Mouse (Mus musculus) stomach, embryonic 14.5 days (tissue): ENCODE data around the gene Zc3h12d. TPM values are rescaled to one million over a fixed set of nuclear protein-coding genes. Genes with fewer than 3 reads are reported as not detected.
"Not testable (repeated sequence)": the region's sequence is repeated elsewhere in the genome, so short reads cannot be mapped to it uniquely, and the experiment has no call there.

Experiments used
- ATAC-seq: fragments of 200-750 bp; cut with Nextera tagmentation; 2 replicates; pipeline ENCODE4 v1.8.0; 2017; ENCODE audit warnings: low read depth, moderate TSS enrichment; ENCODE audit not compliant: insufficient number of reproducible peaks, insufficient read depth, low FRiP score
- H3K27ac ChIP-seq: fragments of 300-500 bp; sonication (generic); 2 replicates; pipeline ENCODE4 v1.5.1; 2014; ENCODE audit warnings: mild to moderate bottlenecking, low read length, moderate library complexity, mixed read lengths
- H3K27me3 ChIP-seq: fragments of 300-500 bp; sonication (generic); 2 replicates; pipeline ENCODE4 v1.6.1; 2014; ENCODE audit warnings: low read length, control low read depth, mixed read lengths; ENCODE audit not compliant: control insufficient read depth, insufficient read depth
- H3K36me3 ChIP-seq: fragments of 300-500 bp; sonication (generic); 2 replicates; pipeline ENCODE4 v1.6.1; 2014; ENCODE audit warnings: mild to moderate bottlenecking, control low read depth, low read length, moderate library complexity, mixed read lengths; ENCODE audit not compliant: control insufficient read depth, insufficient read depth
- H3K4me1 ChIP-seq: fragments of 300-500 bp; sonication (generic); 2 replicates; pipeline ENCODE4 v1.6.1; 2014; ENCODE audit warnings: low read length, control low read depth, mixed read lengths; ENCODE audit not compliant: control insufficient read depth, insufficient read depth
- H3K4me2 ChIP-seq: fragments of 300-500 bp; sonication (generic); replicated peaks from 2 replicates; pipeline ENCODE4 v1.6.1; 2014; ENCODE audit warnings: low read depth, low read length, control low read depth
- H3K4me3 ChIP-seq: fragments of 300-500 bp; sonication (generic); 2 replicates; pipeline ENCODE4 v1.5.1; 2014; ENCODE audit warnings: low read depth, low read length, control low read depth
- H3K9ac ChIP-seq: fragments of 300-500 bp; sonication (generic); replicated peaks from 2 replicates; pipeline ENCODE4 v1.6.1; 2014; ENCODE audit warnings: low read depth, mild to moderate bottlenecking, control low read depth, low read length, moderate library complexity, mixed read lengths
- H3K9me3 ChIP-seq: fragments of 300-500 bp; sonication (generic); 2 replicates; pipeline ENCODE4 v1.6.1; 2016; ENCODE audit warnings: low read depth, low read length, control low read depth; ENCODE audit not compliant: control insufficient read depth
- WGBS: fragments of 180-500 bp; shearing (Covaris S2); extraction: QIAGEN DNeasy Blood & Tissue Kit; methylation state at CpG from one replicate; pipeline ENCODE4 v1.1.7; 2014; 5-methylcytosine and 5-hydroxymethylcytosine counted together
- polyA plus RNA-seq: library from polyadenylated mRNA; unstranded; fragments of >200 nt; fragmentation: Nextera tagmentation; extraction: Ambion mirVana; gene quantifications from 2 replicates; pipeline ENCODE4 v1.2.1, GENCODE M21; 2014

Zc3h12d gene
- polyA plus RNA-seq, 1 experiment from 2014 or later: 0.17 TPM

DNA sequence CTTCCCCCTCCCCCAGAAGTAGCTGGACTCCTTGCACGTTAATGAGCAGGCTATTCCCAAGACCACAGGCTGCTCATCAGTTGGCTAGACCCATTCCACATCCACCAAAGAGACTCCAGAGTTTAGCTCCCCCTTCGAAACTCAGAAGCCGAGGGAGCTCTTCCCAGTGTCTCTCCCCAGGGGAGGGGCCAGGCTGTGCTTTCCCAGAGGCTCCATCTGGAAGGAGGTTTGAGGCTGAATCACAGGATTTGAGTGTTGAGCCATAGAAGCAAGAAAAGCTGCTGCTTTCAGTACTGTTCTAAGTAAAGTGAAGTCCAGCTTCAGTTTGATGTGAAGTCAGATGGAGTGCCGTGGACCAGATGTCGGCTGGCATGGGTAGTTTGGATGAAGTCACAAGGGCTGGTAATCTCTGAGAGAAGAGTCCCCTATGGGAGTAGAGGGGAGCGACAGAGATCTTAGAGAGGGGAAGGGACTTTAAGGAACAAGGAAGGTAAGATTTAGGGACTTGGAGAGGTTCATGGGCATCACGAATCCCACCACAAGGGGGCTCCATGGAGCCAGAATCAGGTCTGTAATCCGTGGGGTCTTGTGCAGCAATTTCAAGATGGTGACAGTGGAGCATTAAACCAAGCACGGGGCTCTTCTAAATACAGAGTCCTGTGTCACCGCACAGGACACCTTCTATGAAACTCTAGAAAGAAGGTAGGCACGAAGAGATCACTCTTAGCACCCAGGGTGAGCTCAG lies 38.5 kb downstream of the Zc3h12d start:
- Histone ChIP-seq H3K4me3 (no peak overlapping the region), H3K4me1 (peaks cover 8% of the 10 kb centered on the region; the same call in 1 of the 2 replicates), H3K9ac (no peak overlapping the region), H3K36me3 (no peaks in the 10 kb centered on the region), H3K4me2 (no peak overlapping the region), H3K27ac (no peak overlapping the region), H3K27me3 (peaks cover 5% of the 10 kb centered on the region; the same call in 1 of the 2 replicates), H3K9me3 (no peaks in the 10 kb centered on the region)
- 65% methylated on average over 11 of the region's 11 CpGs for whole genome bisulfite sequencing
- ATAC-seq: no peak

DNA sequence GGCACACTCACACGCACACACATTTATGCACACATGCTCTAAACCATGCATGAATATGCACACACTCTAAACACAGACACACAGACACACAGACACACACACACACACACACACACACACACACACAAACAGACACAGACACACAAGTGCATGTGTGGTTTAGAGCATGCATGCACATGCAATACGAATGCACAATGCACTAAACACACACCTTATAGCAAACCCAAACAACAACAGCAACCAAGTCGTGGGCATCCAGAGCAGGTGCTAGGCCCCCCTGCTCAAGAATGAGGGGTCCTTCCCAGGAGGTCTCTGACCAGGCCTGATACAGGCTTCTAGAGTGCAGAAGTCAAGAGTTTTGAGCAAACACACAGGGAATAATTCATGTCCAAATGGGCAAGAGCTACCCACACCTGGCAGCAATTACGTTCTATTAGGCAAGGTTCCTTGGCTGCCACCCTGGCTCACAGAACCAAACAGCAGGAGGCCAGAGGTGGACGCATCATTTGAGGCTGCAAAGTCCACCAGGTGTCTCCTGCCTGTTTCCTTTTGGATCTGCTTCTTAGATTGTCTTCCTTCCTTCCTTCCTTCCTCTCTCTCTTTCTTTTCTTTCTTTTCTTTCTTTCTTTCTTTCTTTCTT lies 39.2 kb downstream of the Zc3h12d start:
- no peak for ATAC-seq
- Histone ChIP-seq H3K9ac (no peak overlapping the region), H3K9me3 (no peaks in the 10 kb centered on the region), H3K27me3 (peaks cover 4% of the 10 kb centered on the region; the same call in 1 of the 2 replicates), H3K4me3 (no peak overlapping the region), H3K4me1 (peaks cover 8% of the 10 kb centered on the region; the same call in 1 of the 2 replicates), H3K4me2 (no peak overlapping the region), H3K27ac (no peak overlapping the region), H3K36me3 (no peaks in the 10 kb centered on the region)
- WGBS: 86% methylated on average over 5 of the region's 5 CpGs

DNA sequence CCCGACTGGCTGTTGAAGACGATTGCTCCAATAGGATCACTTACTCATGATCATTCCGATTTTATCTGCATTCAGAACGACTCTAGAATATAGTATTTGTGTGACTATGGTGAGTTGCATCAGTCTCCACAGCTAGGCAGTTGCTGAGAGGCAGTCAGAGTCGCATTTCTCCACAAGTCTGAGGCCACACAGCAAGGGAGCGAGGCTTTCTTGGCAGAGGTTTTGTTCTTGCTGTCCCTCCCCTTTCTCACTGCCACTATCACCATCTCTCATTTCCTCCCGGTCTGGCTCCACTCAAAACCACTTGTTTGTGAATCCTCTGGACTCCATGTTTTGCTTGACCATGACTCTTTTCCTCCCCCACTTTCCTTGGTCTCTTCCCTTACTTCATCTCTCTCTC lies 41.9 kb downstream of the Zc3h12d start:
- Histone ChIP-seq H3K9ac (no peak overlapping the region), H3K36me3 (no peaks in the 10 kb centered on the region), H3K27me3 (no peaks in the 10 kb centered on the region), H3K4me2 (no peak overlapping the region), H3K4me1 (no peaks in the 10 kb centered on the region), H3K9me3 (no peaks in the 10 kb centered on the region), H3K27ac (no peak overlapping the region), H3K4me3 (no peak overlapping the region)
- no peak for ATAC-seq
- WGBS: 80% methylated on average over 7 of the region's 7 CpGs

DNA sequence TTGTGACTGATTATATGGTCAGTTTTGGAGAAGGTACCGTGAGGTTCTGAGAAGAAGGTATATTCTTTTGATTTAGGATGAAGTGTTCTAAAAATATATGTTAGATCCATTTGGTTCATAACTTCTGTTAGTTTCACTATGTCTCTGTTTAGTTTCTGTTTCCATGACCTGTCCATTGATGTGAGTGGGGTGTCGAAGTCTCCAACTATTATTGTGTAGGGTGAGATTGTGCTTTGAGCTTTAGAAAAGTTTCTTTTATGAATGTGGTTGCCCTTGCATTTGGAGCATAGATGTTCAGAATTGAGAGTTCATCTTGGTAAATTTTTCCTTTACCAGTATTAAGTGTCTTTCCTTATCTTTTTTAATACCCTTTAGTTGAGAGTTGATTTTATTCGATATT lies 48.0 kb downstream of the Zc3h12d start:
- H3K9me3 ChIP-seq, H3K36me3 ChIP-seq, H3K27me3 ChIP-seq, ATAC-seq, H3K9ac ChIP-seq, H3K4me1 ChIP-seq, H3K4me3 ChIP-seq, H3K4me2 ChIP-seq, H3K27ac ChIP-seq: not testable (repeated sequence)
- WGBS: 91% methylated on average over 3 of the region's 3 CpGs

DNA sequence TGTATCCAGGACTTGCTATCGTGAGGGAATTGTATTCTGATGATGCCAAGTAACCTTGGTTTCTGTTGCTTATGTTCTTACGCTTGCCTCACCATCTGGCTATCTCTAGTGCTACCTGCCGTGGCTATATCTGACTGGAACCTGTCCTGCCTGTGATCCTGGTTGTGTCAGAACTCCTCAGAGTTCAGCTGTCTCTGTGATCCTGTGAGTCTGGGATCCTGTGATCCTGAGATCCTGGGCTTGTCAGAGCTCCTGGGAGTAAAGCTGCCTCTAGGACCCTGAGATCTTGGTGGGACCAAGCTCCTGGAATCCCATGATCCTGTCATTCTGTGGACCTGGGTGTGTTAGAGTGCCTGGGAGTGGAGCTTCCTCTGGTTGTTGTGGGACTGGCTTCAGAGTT lies 49.7 kb downstream of the Zc3h12d start:
- Histone ChIP-seq H3K27me3 (no peaks in the 10 kb centered on the region), H3K4me2 (no peak overlapping the region), H3K9ac (no peak overlapping the region), H3K36me3 (no peaks in the 10 kb centered on the region), H3K27ac (no peak overlapping the region), H3K4me1 (no peaks in the 10 kb centered on the region), H3K9me3 (no peaks in the 10 kb centered on the region), H3K4me3 (no peak overlapping the region)
- 82% methylated on average over 3 of the region's 3 CpGs for WGBS
- ATAC-seq: no peak

DNA sequence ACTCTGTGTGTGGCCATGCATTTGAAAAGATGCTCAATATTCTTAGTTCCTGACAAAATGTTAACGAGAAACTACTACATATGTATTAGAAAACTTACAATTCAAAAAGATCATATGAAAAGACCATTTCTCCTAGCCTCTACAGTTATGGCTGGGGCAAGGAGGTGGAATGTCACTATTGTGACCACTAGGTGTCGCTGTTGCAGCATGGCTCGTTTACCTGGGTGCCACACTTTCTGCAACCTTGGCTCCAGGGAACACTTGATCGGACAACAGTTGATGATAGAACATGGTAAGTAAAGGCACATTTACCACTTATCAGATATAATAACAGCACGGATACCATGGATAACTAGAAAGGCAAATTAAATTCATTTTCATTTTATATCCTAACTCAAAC lies 51.3 kb downstream of the Zc3h12d start:
- Histone ChIP-seq H3K9ac (no peak overlapping the region), H3K4me1 (no peaks in the 10 kb centered on the region), H3K4me2 (no peak overlapping the region), H3K9me3 (no peaks in the 10 kb centered on the region), H3K4me3 (no peak overlapping the region), H3K36me3 (no peaks in the 10 kb centered on the region), H3K27ac (no peak overlapping the region), H3K27me3 (no peaks in the 10 kb centered on the region)
- ATAC-seq: no peak
- WGBS: 7% methylated on average over 5 of the region's 5 CpGs

DNA sequence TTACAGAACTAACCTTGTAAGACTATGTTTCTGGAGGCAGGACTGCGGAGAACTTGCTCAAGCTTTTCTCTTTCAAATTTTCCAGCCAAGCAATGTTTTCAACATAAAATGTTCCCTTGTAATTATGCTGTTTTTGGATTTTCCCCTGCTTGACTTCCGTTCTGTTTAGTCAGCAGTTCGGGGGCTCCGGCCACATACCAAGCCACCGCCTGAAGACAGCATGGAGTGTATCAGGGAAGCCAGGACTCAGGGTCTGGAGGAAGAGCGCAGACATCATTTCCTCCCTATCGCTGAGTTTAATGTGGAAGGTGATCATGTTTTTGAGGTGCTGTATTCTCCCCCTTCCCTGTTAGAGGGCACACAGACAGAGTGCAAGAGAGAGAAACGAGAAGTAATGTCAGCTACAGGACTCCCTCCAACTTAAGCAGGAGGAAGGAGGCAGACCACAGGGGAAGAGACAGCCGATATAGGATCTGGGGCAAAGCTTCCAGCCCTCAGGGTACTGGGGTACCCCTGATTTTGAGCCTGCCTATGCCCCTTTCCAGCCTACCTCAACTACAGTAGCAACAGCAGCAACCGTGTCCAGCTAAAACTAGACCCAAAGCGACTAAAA lies 56.1 kb downstream of the Zc3h12d start:
- Histone ChIP-seq H3K27me3 (no peaks in the 10 kb centered on the region), H3K4me3 (no peak overlapping the region), H3K9me3 (no peaks in the 10 kb centered on the region), H3K4me1 (no peaks in the 10 kb centered on the region), H3K36me3 (no peaks in the 10 kb centered on the region), H3K4me2 (no peak overlapping the region), H3K9ac (no peak overlapping the region), H3K27ac (no peak overlapping the region)
- ATAC-seq: no peak
- WGBS: 81% methylated on average over 11 of the region's 11 CpGs

DNA sequence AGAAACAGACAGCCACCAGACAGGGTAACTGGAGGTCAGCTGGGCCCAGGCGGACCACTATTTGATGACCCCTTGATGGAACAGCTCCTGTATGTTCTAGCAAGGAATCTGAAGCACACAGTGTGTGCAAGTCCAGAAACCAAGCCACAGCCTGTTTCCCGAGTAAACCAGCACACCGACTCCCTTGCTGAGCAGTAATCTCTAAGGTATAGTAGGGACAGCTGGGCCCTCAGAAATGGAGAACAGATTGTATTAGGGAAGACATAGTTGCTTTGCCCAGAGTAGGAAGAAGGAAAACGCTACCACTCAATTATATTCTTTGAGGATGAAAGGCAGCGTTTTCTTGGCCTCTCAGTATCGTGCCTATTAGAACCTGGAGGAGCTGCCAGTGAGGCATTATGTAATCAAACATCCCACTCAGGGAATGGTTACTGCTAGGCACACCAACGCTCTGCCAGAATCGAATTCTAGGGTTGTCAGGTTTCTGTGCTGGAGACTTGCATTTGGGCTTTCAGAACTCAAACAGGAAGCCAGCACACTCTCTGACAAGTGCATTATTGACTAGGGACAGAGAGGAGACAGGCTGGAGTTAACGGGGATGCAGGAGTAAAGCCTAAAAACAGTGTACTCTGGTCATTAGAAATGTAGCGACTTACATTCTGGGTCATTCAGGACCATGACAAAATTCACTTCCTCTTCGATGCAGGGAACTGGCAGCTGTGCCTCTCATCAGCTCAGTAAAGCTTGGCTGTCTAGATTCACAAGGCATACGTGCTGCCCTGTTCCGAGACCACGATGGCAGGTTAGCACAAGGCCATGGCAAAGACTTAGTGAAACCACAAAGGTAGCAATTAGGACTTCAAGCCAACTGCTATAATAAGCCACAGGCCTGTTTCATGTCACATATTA lies 68.7 kb downstream of the Zc3h12d start:
- ATAC-seq: no peak
- no peaks in the 10 kb centered on the region for H3K9me3 ChIP-seq
- 91% methylated on average over 14 of the region's 14 CpGs for WGBS
- H3K9ac ChIP-seq: no peak overlapping the region
- H3K4me3 ChIP-seq: no peak overlapping the region
- no peak overlapping the region for H3K4me2 ChIP-seq
- no peaks in the 10 kb centered on the region for H3K27me3 ChIP-seq
- no peaks in the 10 kb centered on the region for H3K4me1 ChIP-seq
- H3K36me3 ChIP-seq: peaks cover 13% of the 10 kb centered on the region
- H3K27ac ChIP-seq: no peak overlapping the region
